Mouse (Mus musculus) megakaryocyte, embryonic 14.5 days (primary cell): ENCODE measurements around the gene Tdrd5.

Experiments
- FLI1 ChIP-seq: IDR thresholded peaks from 2 replicates; pipeline ENCODE4 v1.6.1; 2012; ENCODE audit warnings: low read length, inconsistent platforms, mixed read lengths
- GATA1 ChIP-seq: IDR thresholded peaks from 3 replicates; pipeline ENCODE4 v1.6.1; 2012; ENCODE audit warnings: mixed read lengths, low read length, inconsistent platforms, borderline replicate concordance

DNA sequence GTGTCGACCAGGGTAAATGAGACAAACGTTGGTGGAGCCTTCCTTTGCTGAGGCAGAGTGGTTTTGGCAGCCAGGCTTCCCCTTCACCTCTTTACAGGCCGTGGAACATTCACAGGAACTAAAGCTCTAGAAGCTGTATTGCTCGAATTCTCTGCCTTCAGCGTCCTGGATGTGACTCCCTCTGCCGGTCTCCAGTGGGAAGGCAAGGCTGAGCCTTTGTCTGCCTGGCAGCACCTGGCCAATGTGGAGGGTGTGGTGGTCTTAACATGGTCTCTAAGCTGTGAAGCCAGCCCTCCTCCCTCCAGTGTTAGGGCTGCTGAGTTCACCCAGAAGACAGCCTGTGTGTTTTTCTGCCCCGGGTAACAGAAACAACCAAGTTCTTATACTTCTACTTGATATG, 74.0 kb downstream of the Tdrd5 start:
- TF ChIP-seq GATA1, result no peak
- no peak for TF ChIP-seq FLI1
